Mouse (Mus musculus): ENCODE results near the gene Trp53rkb. TPM values are rescaled to one million over a fixed set of nuclear protein-coding genes. Genes with fewer than 3 reads are reported as not detected.

Trp53rkb gene
- total and polyA plus RNA-seq, 3 experiments: 7.0 to 9.1 (median 7.1) TPM

DNA sequence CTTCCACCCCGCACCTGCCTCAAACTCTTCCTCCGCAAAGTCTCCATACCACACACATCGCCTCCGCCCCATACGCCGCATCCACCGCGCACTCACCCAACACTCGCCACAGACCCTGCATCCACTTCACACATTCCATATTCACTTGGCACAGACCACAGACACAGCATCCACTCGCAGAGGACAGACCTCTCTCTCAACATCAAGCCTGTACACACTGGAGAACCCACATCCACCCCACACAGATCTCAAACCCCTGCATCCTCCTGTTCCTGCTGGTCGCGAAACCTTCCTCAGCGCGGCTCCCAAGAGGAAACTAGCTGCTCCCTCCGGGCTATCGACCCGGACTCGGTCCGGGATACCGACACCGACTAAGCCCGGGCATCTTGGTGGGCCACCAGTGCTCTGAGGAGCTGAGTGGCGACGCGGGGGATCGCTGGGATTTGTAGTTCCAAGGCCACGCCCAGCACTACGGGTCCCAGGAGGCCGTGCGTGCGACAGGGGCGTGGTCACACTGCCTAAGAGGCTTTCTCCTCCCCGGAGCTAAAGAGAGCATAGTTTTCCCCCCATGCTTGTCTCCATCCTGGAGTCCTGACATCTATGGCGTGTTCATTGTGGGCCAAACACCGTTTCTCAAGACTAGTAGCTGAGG is 5.9 kb upstream of the Trp53rkb start:
- dilution Hi-C loops (cut with MboI; ENCODE audit: extremely low pct_ligation_motif_present, extremely low pct_unique_long_range_greater_than_20kb, low sequenced_read_pairs) (no loop called here), in situ Hi-C loops (cut with MboI; ENCODE audit: low pct_ligation_motif_present, low pct_unique_long_range_greater_than_20kb, low sequenced_read_pairs) (loop anchor here (25.0 kb wide), 1 partner anchor 699 kb away; no protein-coding TSS in a partner anchor)
- Histone ChIP-seq H3K9me3 (replicated peaks; ENCODE audit: low read length) (peaks cover 6% of the 10 kb centered on the region), H3K4me2 (ENCODE audit: insufficient read depth, low read depth, poor library complexity, severe bottlenecking) (peak overlapping the region; percentile 60), H3K9ac (ENCODE audit: insufficient read depth, low read depth) (peak overlapping the region; percentile 75), H3K4me3 (replicated peaks in 1 of 3; ENCODE audit: low read depth in 2 of 3, low read length in 2 of 3, poor library complexity in 1 of 3) (peak overlapping the region; percentile 68 to 90 (median 80)), H3K27ac (ENCODE audit: insufficient read depth, low read depth) (no peak overlapping the region), H3K4me1 (ENCODE audit: control insufficient read depth in 1 of 2, insufficient read depth in 2 of 2) (peaks cover 0 to 13% of the 10 kb centered on the region in 2 experiments; a peak in 2 of 4 replicates), H3K27me3 (replicated peaks) (peaks cover 12% of the 10 kb centered on the region), H3K36me3 (replicated peaks in 1 of 2; ENCODE audit: control insufficient read depth in 1 of 2, insufficient read depth in 1 of 2, low read length in 1 of 2) (no peaks in the 10 kb centered on the region), H3K79me2 (replicated peaks; ENCODE audit: control insufficient read depth, extremely low read depth, insufficient read depth, poor library complexity, severe bottlenecking) (no peaks in the 10 kb centered on the region)
- DNase-seq (ENCODE audit: extremely low read depth): peak; percentile 92
- no peak for TF ChIP-seq CTCF (conservative IDR thresholded peaks at IDR 0.05 in 1 of 2, IDR thresholded peaks at IDR 0.05 in 1 of 2; ENCODE audit: low read depth in 2 of 2, low read length in 2 of 2)
- 0 out of 2 replicates have a peak, but pooled peaks have one; percentile 26 for TF ChIP-seq SIN3A (IDR thresholded peaks at IDR 0.05; ENCODE audit: low read length)
- no peak for TF ChIP-seq BHLHE40 (IDR thresholded peaks at IDR 0.05; ENCODE audit: low read depth, low read length)
- TF ChIP-seq CHD1 (IDR thresholded peaks at IDR 0.05; ENCODE audit: low read depth, low read length): no peak
- no peak for TF ChIP-seq JUN (IDR thresholded peaks at IDR 0.05; ENCODE audit: insufficient read depth, low read depth, low read length)
- TF ChIP-seq MAFK (IDR thresholded peaks at IDR 0.05; ENCODE audit: insufficient replicate concordance, low read length): no peak
- no peak; the same call in 1 of the 2 replicates for TF ChIP-seq MXI1 (IDR thresholded peaks at IDR 0.05; ENCODE audit: low read depth, low read length)
- TF ChIP-seq POLR2A (IDR thresholded peaks at IDR 0.05; ENCODE audit: low read depth, low read length): peak; percentile 72
- TF ChIP-seq ELF1 (IDR thresholded peaks at IDR 0.05; ENCODE audit: low read depth, low read length): 0 out of 2 replicates have a peak, but pooled peaks have one; percentile 8
- no peak for TF ChIP-seq IRF4 (IDR thresholded peaks at IDR 0.05; ENCODE audit: low read depth, low read length)
- no peak for TF ChIP-seq SMC3 (IDR thresholded peaks at IDR 0.05; ENCODE audit: low read depth, low read length)
- no peak for TF ChIP-seq ETS1 (conservative IDR thresholded peaks at IDR 0.05; ENCODE audit: low read depth, low read length)
- no peak for TF ChIP-seq USF2 (conservative IDR thresholded peaks at IDR 0.05; ENCODE audit: low read depth, low read length)
- TF ChIP-seq UBTF (IDR thresholded peaks at IDR 0.05; ENCODE audit: low read depth, low read length): no peak
- peak; percentile 67; the same call in 1 of the 2 replicates for TF ChIP-seq TCF12 (IDR thresholded peaks at IDR 0.05; ENCODE audit: low read depth, low read length)
- no peak for TF ChIP-seq ZMIZ1 (IDR thresholded peaks at IDR 0.05; ENCODE audit: low read depth, low read length)
- peak; percentile 66 for TF ChIP-seq MYC (IDR thresholded peaks at IDR 0.05; ENCODE audit: low read depth, low read length)
- no peak for TF ChIP-seq E2F4 (IDR thresholded peaks at IDR 0.05; ENCODE audit: insufficient replicate concordance, low read depth, low read length)
- TF ChIP-seq MAX (IDR thresholded peaks at IDR 0.05; ENCODE audit: low read length): no peak
- peak; percentile 78; the same call in 1 of the 2 replicates for TF ChIP-seq KAT2A (IDR thresholded peaks at IDR 0.05; ENCODE audit: insufficient replicate concordance, low read length)
- TF ChIP-seq JUND (conservative IDR thresholded peaks at IDR 0.05; ENCODE audit: low read depth, low read length): no peak
- TF ChIP-seq HCFC1 (IDR thresholded peaks at IDR 0.05; ENCODE audit: low read depth, low read length): peak; percentile 95
- 0 out of 2 replicates have a peak, but pooled peaks have one; percentile 62 for TF ChIP-seq TBP (conservative IDR thresholded peaks at IDR 0.05; ENCODE audit: low read depth, low read length)
- no peak for TF ChIP-seq ZKSCAN1 (IDR thresholded peaks at IDR 0.05; ENCODE audit: borderline replicate concordance, low read depth, low read length)
- no peak for TF ChIP-seq PAX5 (IDR thresholded peaks at IDR 0.05; ENCODE audit: low read length)
- no peak for TF ChIP-seq MAZ (IDR thresholded peaks at IDR 0.05; ENCODE audit: low read depth, low read length)
- no peak for TF ChIP-seq ZNF384 (IDR thresholded peaks at IDR 0.05; ENCODE audit: low read depth, low read length)
- no peak; the same call in 1 of the 2 replicates for TF ChIP-seq POLR2AphosphoS2 (IDR thresholded peaks at IDR 0.05; ENCODE audit: low read depth, low read length)
- TF ChIP-seq GABPA (IDR thresholded peaks at IDR 0.05; ENCODE audit: insufficient replicate concordance, low read depth, low read length): no peak; the same call in 1 of the 2 replicates
- no peak for TF ChIP-seq RAD21 (IDR thresholded peaks at IDR 0.05; ENCODE audit: low read depth, low read length)
- no peak for TF ChIP-seq MEF2A (IDR thresholded peaks at IDR 0.05; ENCODE audit: borderline replicate concordance, low read depth, low read length)
- TF ChIP-seq NRF1 (IDR thresholded peaks at IDR 0.05; ENCODE audit: low read depth, low read length): peak; percentile 23; the same call in 1 of the 2 replicates
- TF ChIP-seq NELFE (IDR thresholded peaks at IDR 0.05; ENCODE audit: low read depth, low read length): peak; percentile 69
- no peak for TF ChIP-seq CHD2 (IDR thresholded peaks at IDR 0.05; ENCODE audit: low read length)
- no peak for TF ChIP-seq RCOR1 (conservative IDR thresholded peaks at IDR 0.05; ENCODE audit: low read depth, low read length)

All from CH12.LX (cell line).